In the genomic region with DNA sequence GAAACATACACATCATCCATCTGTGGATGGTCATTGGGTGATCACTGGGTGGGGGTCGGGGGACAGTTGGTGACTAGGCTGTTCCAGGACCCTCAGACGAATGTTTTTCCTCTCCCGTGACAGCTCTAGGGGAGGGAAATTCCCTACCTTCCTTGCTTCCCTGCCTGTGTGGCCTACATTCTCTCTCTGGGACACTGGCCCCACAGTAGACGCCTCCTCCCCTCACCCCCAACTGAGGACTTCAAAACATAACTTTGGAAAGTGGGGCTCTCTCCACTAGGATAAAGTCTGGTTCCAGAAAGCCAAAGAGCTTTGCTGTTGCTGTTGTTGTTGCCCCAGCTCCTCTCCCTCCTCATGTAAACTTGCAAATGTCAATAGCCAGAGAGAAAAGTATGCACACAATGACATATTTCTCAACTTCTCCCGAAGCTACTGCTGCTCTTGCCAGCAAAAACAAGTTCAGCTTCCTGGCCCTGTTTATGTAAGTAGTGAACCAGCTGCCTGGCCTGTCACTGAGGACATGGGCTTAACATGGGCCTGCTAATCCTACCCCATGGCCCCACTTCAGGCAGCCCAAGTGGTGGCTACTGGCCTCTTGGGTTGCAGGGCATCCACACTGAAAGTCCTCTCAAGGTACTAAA, we compare ENCODE assay signal across 14 mouse cellular contexts. TPM values are rescaled to one million over a fixed set of nuclear protein-coding genes. Genes with fewer than 3 reads are reported as not detected.
DNase-seq lines count a peak whose midpoint lies in the region; ATAC-seq and TF ChIP-seq lines count a peak whose summit lies in the region.
"Had no signal": no experiment of that assay in that cellular context is flagged by ENCODE, and none has a peak within 500 bp of the region (broad histone marks: within the 10 kb centered on the region; RNA-seq: fewer than 3 reads in every experiment).

No protein-coding gene starts in this region.

- no peak for TF ChIP-seq POLR2A in liver, adult 2 months (IDR thresholded peaks at IDR 0.05; ENCODE audit: extremely low read depth, insufficient read depth, low read length)

- DNase-seq in liver, adult 2 months (ENCODE audit: extremely low read depth, low read depth, low spot score): peak; percentile 99
- DNase-seq in heart, adult 9 months (ENCODE audit: low spot score in 2 of 2): peak; percentile 66 to 73
- DNase-seq in lung, postnatal 4 days: peak; percentile 45 to 73
- DNase-seq in midbrain, embryonic 10.5 days (ENCODE audit: low spot score): no peak
- no peak for DNase-seq in ovary, adult 18-20 months (ENCODE audit: low spot score)
- DNase-seq in frontal cortex, postnatal 10 days (ENCODE audit: low spot score in 2 of 2): no peak
- DNase-seq: adrenal gland, adult 8-10 months; cerebellum, adult 9-10 months; layer of hippocampus, adult 9-11 months; thymus, postnatal 36 days had no signal

- H3K79me2 ChIP-seq in liver, adult 2 months (ENCODE audit: control insufficient read depth, insufficient read depth, low read length): peaks cover 51% of the 10 kb centered on the region

- no peaks in the 10 kb centered on the region for H3K36me3 ChIP-seq in liver, adult 2 months (ENCODE audit: control insufficient read depth, insufficient read depth, low read length)
- no peaks in the 10 kb centered on the region for H3K36me3 ChIP-seq in liver, embryonic 12.5 days
- H3K36me3 ChIP-seq in kidney, embryonic 16.5 days (ENCODE audit: insufficient read depth, low read length): no peaks in the 10 kb centered on the region
- no peaks in the 10 kb centered on the region for H3K36me3 ChIP-seq in midbrain, embryonic 10.5 days

- H3K27me3 ChIP-seq in liver, adult 2 months (ENCODE audit: control insufficient read depth, insufficient read depth, low read length): no peaks in the 10 kb centered on the region
- H3K27me3 ChIP-seq in liver, embryonic 12.5 days (replicated peaks): peaks cover 18% of the 10 kb centered on the region
- H3K27me3 ChIP-seq in kidney, embryonic 16.5 days (ENCODE audit: insufficient read depth, low read length): no peaks in the 10 kb centered on the region
- peaks cover 11% of the 10 kb centered on the region for H3K27me3 ChIP-seq in midbrain, embryonic 10.5 days (ENCODE audit: low read depth, poor library complexity, severe bottlenecking)

- no peaks in the 10 kb centered on the region for H3K9me3 ChIP-seq in liver, embryonic 12.5 days (replicated peaks)
- no peaks in the 10 kb centered on the region for H3K9me3 ChIP-seq in kidney, embryonic 16.5 days (ENCODE audit: low read length)
- H3K9me3 ChIP-seq in midbrain, embryonic 10.5 days (replicated peaks): no peaks in the 10 kb centered on the region

- no peak overlapping the region for H3K4me2 ChIP-seq in liver, embryonic 12.5 days
- no peak overlapping the region for H3K4me2 ChIP-seq in kidney, embryonic 16.5 days (replicated peaks; ENCODE audit: low read depth, low read length)

- WGBS in liver, adult 2 months: 23% methylated on average over 5 of the region's 5 CpGs
- 53% methylated on average over 5 of the region's 5 CpGs for WGBS in liver, embryonic 12.5 days (ENCODE audit: insufficient replicate concordance)
- WGBS in kidney, embryonic 16.5 days: 48% methylated on average over 5 of the region's 5 CpGs
- 75% methylated on average over 5 of the region's 5 CpGs for WGBS in midbrain, embryonic 10.5 days

- no peak overlapping the region for H3K4me3 ChIP-seq in liver, adult 2 months (ENCODE audit: insufficient read depth, low read depth, low read length)
- no peak overlapping the region for H3K4me3 ChIP-seq in liver, embryonic 12.5 days
- H3K4me3 ChIP-seq in kidney, embryonic 16.5 days (ENCODE audit: low read length): no peak overlapping the region
- H3K4me3 ChIP-seq in midbrain, embryonic 10.5 days: no peak overlapping the region
- H3K4me3 ChIP-seq: myocyte had no signal

- TF ChIP-seq CTCF in liver, adult 2 months (IDR thresholded peaks at IDR 0.05; ENCODE audit: low read depth, low read length): no peak

- H3K9ac ChIP-seq in liver, adult 2 months (ENCODE audit: low read depth, low read length): peak overlapping the region; percentile 59
- no peak overlapping the region for H3K9ac ChIP-seq in liver, embryonic 12.5 days
- no peak overlapping the region for H3K9ac ChIP-seq in kidney, embryonic 16.5 days (replicated peaks; ENCODE audit: low read length)
- H3K9ac ChIP-seq: liver, embryonic 14.5 days had no signal

- peak overlapping the region; percentile 96 for H3K27ac ChIP-seq in liver, adult 2 months (replicated peaks; ENCODE audit: insufficient read depth, low read depth, low read length)
- no peak overlapping the region for H3K27ac ChIP-seq in liver, embryonic 12.5 days
- H3K27ac ChIP-seq in kidney, embryonic 16.5 days (ENCODE audit: low read length): peak overlapping the region; percentile 52
- no peak overlapping the region for H3K27ac ChIP-seq in midbrain, embryonic 10.5 days (replicated peaks)
- H3K27ac ChIP-seq: liver, embryonic 14.5 days had no signal

- ATAC-seq in liver, embryonic 12.5 days: no peak
- ATAC-seq in kidney, embryonic 16.5 days (ENCODE audit: low FRiP score, low TSS enrichment): peak; percentile 68

- peaks cover 54% of the 10 kb centered on the region for H3K4me1 ChIP-seq in liver, adult 2 months (ENCODE audit: control insufficient read depth, insufficient read depth, low read length)
- H3K4me1 ChIP-seq in liver, embryonic 12.5 days: peaks cover 37% of the 10 kb centered on the region
- H3K4me1 ChIP-seq in kidney, embryonic 16.5 days (ENCODE audit: insufficient read depth, low read length): peaks cover 19% of the 10 kb centered on the region
- peaks cover 23% of the 10 kb centered on the region for H3K4me1 ChIP-seq in midbrain, embryonic 10.5 days

RNA-seq across cellular contexts. Expression of gene Il6ra, which starts 14.0 kb away (rescaled TPM):
- 15.4 and 19.7 TPM in 2 replicates for total RNA-seq in liver, adult 2 months (2014; rRNA removed)
- polyA plus RNA-seq in liver, adult 2 months (2012; rRNA removed): 10.1 and 10.5 TPM in 2 replicates
- polyA plus RNA-seq in liver, embryonic 12.5 days (2016; fragmentation: Nextera tagmentation; extraction: Ambion mirVana): 1.9 and 2.1 TPM in 2 replicates
- 0.84 and 0.91 TPM in 2 replicates for polyA plus RNA-seq in kidney, embryonic 16.5 days (2015; fragmentation: Nextera tagmentation; extraction: Ambion mirVana)
- 0.39 and 0.52 TPM in 2 replicates for polyA plus RNA-seq in midbrain, embryonic 10.5 days (2016; fragmentation: Nextera tagmentation; extraction: Ambion mirVana)

Comparison
In these comparisons a context has a peak if more than half of its experiments do, and no peak if none do; other contexts are left out.
1. H3K27ac ChIP-seq: peak in liver, adult 2 months (single experiment) and kidney, embryonic 16.5 days (single experiment); none in liver, embryonic 12.5 days (single experiment) and midbrain, embryonic 10.5 days (single experiment).
2. DNase-seq: peak in liver, adult 2 months (single experiment), heart, adult 9 months (2 of 2) and lung, postnatal 4 days (2 of 2); none in midbrain, embryonic 10.5 days (single experiment), ovary, adult 18-20 months (single experiment) and frontal cortex, postnatal 10 days (0 of 2).